Mouse (Mus musculus) small intestine, adult 2 months (tissue): ENCODE measurements around the gene 1700021F05Rik.
A peak's percentile ranks its signal among the peaks of the same experiment; 100 is the strongest.

ENCODE experiments used
- CTCF ChIP-seq: fragments of 200-500 bp; IDR thresholded peaks from 2 replicates; pipeline ENCODE4 v1.5.1; 2012; ENCODE audit warnings: low read depth, mild to moderate bottlenecking, control low read depth, inconsistent platforms, low read length, moderate library complexity, mixed read lengths; ENCODE audit not compliant: insufficient replicate concordance, insufficient read length; ENCODE audit errors: extremely low read depth
- POLR2A ChIP-seq: fragments of 200-500 bp; IDR thresholded peaks from 2 replicates; pipeline ENCODE4 v1.6.1; 2012; ENCODE audit warnings: low read depth, mild to moderate bottlenecking, control low read depth, inconsistent platforms, low read length, moderate library complexity

DNA sequence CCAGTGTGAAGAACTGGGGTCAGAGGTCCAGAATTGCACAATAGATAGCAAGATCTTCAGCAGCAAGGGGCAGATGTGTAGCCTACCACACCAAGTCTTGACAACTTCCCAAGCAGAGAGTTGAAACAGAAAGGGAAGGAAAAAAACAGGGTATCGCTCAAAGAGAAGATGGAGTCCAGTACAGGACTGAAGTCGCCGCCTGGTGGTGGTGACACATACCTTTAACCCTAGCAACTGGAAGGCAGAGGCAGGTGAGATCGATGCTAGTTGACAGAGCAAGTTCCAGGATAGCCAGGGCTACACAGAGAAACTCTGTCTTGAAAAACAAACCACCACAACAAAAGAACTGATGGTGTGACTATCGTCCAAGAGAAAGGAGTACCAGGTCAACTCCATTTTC lies 8.6 kb upstream of the 1700021F05Rik start:
- TF ChIP-seq CTCF (peak; percentile 47; the same call in 1 of the 2 replicates), POLR2A (no peak)
